Mouse (Mus musculus) embryonic facial prominence, embryonic 11.5 days (tissue): ENCODE results near the gene Tm9sf4. TPM values are rescaled to one million over a fixed set of nuclear protein-coding genes. Genes with fewer than 3 reads are reported as not detected.

Source experiments
- ATAC-seq: fragments of 200-750 bp; cut with Nextera tagmentation; replicated peaks from 2 replicates; pipeline ENCODE4 v1.8.0; 2017; ENCODE audit warnings: low read depth; ENCODE audit not compliant: insufficient number of reproducible peaks, low FRiP score, low TSS enrichment
- DNase-seq: peaks from one replicate; pipeline ENCODE4 v3.0.0-alpha.2; 2015; ENCODE audit warnings: low spot score
- H3K27ac ChIP-seq: fragments of 300-500 bp; sonication (generic); replicated peaks from 2 replicates; pipeline ENCODE4 v1.5.1; 2014; ENCODE audit warnings: mild to moderate bottlenecking, low read depth, low read length, control low read depth
- H3K27me3 ChIP-seq: fragments of 300-500 bp; sonication (generic); 2 replicates; pipeline ENCODE4 v1.6.1; 2014; ENCODE audit warnings: mild to moderate bottlenecking, low read length, moderate library complexity, mixed read lengths; ENCODE audit not compliant: control insufficient read depth, insufficient read depth
- H3K36me3 ChIP-seq: fragments of 300-500 bp; sonication (generic); replicated peaks from 2 replicates; pipeline ENCODE4 v1.6.1; 2014; ENCODE audit warnings: low read depth, mild to moderate bottlenecking, low read length, moderate library complexity, mixed read lengths; ENCODE audit not compliant: control insufficient read depth, insufficient read depth
- H3K4me1 ChIP-seq: fragments of 300-500 bp; sonication (generic); 2 replicates; pipeline ENCODE4 v1.6.1; 2014; ENCODE audit warnings: low read length, mixed read lengths; ENCODE audit not compliant: control insufficient read depth, insufficient read depth
- H3K4me2 ChIP-seq: fragments of 300-500 bp; sonication (generic); 2 replicates; pipeline ENCODE4 v1.6.1; 2014; ENCODE audit warnings: low read depth, mild to moderate bottlenecking, control low read depth, low read length, moderate library complexity
- H3K4me3 ChIP-seq: fragments of 300-500 bp; sonication (generic); 2 replicates; pipeline ENCODE4 v1.5.1; 2014; ENCODE audit warnings: low read depth, low read length, control low read depth
- H3K9ac ChIP-seq: fragments of 300-500 bp; sonication (generic); replicated peaks from 2 replicates; pipeline ENCODE4 v1.6.1; 2014; ENCODE audit warnings: mild to moderate bottlenecking, control low read depth, low read length
- H3K9me3 ChIP-seq: fragments of 300-500 bp; sonication (generic); replicated peaks from 2 replicates; pipeline ENCODE4 v1.6.1; 2016; ENCODE audit warnings: mild to moderate bottlenecking, low read length, inconsistent platforms, mixed read lengths; ENCODE audit not compliant: control insufficient read depth
- WGBS: fragments of 180-500 bp; shearing (Covaris S2); extraction: QIAGEN DNeasy Blood & Tissue Kit; methylation state at CpG from one replicate; pipeline ENCODE4 v1.1.7; 2014; 5-methylcytosine and 5-hydroxymethylcytosine counted together
- polyA plus RNA-seq: library from polyadenylated mRNA; unstranded; fragments of >200 nt; fragmentation: Nextera tagmentation; extraction: Ambion mirVana; gene quantifications from 2 replicates; pipeline ENCODE4 v1.2.1, GENCODE M21; 2014

Tm9sf4 gene
- polyA plus RNA-seq, 1 experiment from 2014 or later, result 84.0 TPM

DNA sequence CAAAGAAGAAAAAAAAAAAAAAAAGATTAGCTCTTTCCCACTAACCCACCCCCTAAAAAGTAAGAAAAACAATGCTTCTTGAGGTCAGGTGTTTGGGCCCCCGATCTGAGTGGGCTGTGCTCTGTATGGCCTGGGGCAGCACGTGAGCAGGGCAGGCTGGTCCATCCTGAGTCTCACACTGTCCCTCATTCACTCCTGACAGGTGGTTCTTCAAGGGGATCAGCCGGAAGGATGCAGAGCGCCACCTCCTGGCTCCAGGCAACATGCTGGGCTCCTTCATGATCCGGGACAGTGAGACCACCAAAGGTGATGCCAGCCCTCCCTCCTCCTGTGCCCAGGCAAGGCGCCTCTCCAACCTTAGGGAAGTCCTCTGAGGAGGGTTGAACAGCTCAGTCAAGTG lies 30.1 kb upstream of the Tm9sf4 start:
- Histone ChIP-seq H3K4me3 (no peak overlapping the region), H3K27me3 (no peaks in the 10 kb centered on the region), H3K36me3 (no peaks in the 10 kb centered on the region), H3K27ac (no peak overlapping the region), H3K4me1 (no peaks in the 10 kb centered on the region), H3K9me3 (no peaks in the 10 kb centered on the region), H3K4me2 (no peak overlapping the region), H3K9ac (no peak overlapping the region)
- 13% methylated on average over 6 of the region's 6 CpGs for WGBS
- DNase-seq (peak; percentile 10), ATAC-seq (no peak)

DNA sequence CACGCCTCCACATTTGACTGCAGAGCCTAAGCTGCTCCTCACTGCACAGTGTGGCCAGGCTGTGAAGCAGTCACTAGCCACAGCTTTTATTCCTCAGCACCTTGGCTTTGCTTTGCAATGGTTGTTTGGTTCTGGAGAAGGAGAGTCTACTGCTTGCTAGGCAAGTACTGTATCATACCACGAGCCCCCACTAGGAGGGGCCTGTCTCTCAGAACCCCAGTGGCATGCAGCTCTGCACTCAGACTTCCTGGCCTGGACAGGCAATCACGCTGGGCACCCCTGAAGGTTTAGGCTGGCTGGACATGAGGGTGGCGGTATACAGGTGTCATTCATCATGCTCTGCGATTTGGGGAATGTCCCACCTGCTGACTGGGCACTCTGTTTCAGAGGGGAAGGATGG lies 26.9 kb upstream of the Tm9sf4 start:
- H3K4me2 ChIP-seq, result no peak overlapping the region
- peak; percentile 44 for DNase-seq
- H3K27me3 ChIP-seq, result no peaks in the 10 kb centered on the region
- H3K36me3 ChIP-seq, result no peaks in the 10 kb centered on the region
- H3K27ac ChIP-seq, result no peak overlapping the region
- no peak overlapping the region for H3K4me3 ChIP-seq
- no peaks in the 10 kb centered on the region for H3K4me1 ChIP-seq
- no peak overlapping the region for H3K9ac ChIP-seq
- WGBS, result 37% methylated on average over 5 of the region's 5 CpGs
- ATAC-seq, result no peak
- H3K9me3 ChIP-seq, result no peaks in the 10 kb centered on the region

DNA sequence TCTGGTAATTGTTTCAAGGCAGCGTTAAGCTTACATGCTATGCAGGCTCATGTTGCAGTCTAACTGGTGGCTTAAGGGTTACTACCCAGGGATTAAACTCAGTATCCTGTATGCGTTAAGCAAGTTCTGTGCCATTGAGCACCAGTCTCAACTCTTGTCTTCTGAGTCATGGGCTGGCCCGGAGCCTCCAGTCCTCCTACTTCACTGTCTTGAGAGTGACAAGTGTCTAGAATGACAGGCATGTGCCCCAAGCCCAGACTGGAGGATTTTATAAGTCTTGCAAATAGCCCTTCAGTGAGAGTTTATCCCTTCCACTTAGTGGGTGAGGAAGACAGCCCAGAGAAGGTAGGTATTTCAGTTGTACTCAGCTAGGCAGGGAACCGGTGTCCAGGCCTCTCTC lies 24.9 kb upstream of the Tm9sf4 start:
- H3K4me3 ChIP-seq, result no peak overlapping the region
- no peaks in the 10 kb centered on the region for H3K27me3 ChIP-seq
- no peak for ATAC-seq
- H3K36me3 ChIP-seq, result no peaks in the 10 kb centered on the region
- WGBS, result 59% methylated on average over 4 of the region's 4 CpGs
- no peak overlapping the region for H3K4me2 ChIP-seq
- no peaks in the 10 kb centered on the region for H3K9me3 ChIP-seq
- H3K27ac ChIP-seq, result no peak overlapping the region
- no peak for DNase-seq
- no peaks in the 10 kb centered on the region for H3K4me1 ChIP-seq
- H3K9ac ChIP-seq, result no peak overlapping the region

DNA sequence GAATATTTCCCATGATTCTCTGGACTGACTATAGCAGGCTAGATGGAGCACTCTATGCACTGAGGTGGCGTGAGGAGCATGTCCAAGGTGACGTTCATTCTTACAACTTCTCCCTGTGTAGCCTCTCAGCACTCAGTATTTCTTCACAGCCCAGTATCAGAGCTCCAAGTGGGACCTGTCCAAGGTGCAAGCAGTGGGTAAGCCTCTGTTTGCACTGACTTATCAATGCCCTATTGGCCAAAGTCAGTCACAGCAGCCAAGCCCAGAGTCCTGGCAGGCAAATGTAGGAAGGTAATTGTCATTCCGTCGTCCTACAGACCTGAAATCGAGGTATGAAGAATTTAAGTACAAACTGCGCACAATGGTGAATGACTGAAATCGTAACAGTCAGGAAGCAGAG lies 21.9 kb upstream of the Tm9sf4 start:
- H3K27me3 ChIP-seq, result no peaks in the 10 kb centered on the region
- no peaks in the 10 kb centered on the region for H3K4me1 ChIP-seq
- no peak overlapping the region for H3K4me3 ChIP-seq
- 75% methylated on average over 7 of the region's 7 CpGs for WGBS
- no peak for DNase-seq
- no peak overlapping the region for H3K27ac ChIP-seq
- no peak for ATAC-seq
- no peaks in the 10 kb centered on the region for H3K36me3 ChIP-seq
- H3K9me3 ChIP-seq, result no peaks in the 10 kb centered on the region
- no peak overlapping the region for H3K9ac ChIP-seq
- no peak overlapping the region for H3K4me2 ChIP-seq

DNA sequence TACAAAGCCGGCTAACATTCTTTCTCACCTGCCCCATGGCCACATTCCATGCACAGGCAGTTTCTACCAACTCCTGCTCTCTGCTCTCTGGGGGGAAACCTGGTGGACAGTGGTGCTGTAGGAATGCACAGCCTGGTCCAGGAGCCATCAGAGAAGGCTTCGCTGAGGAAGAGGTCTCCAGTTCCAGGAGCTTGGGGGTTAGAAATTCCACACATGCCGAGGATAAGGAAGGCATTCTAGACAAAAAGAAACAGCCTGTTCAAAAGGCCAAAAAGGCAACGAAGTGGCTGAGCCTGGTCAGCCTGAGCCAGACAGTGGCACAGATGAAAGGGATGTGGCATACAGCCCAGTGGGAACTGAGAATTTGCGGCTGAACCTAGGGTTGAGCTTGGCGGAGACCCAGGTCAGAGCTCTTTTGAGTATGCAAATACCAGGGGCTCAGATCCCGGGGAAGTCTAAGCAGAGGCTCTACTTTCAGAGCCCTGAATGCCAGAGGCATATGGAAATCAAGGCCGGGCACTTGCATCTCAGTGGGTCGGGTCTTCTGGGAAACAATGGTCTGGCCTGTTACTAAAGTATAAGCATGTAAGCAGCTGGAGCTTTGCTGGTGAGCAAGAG lies 21.0 kb upstream of the Tm9sf4 start:
- H3K27ac ChIP-seq, result no peak overlapping the region
- H3K27me3 ChIP-seq, result no peaks in the 10 kb centered on the region
- no peak overlapping the region for H3K4me3 ChIP-seq
- H3K4me2 ChIP-seq, result no peak overlapping the region
- H3K36me3 ChIP-seq, result no peaks in the 10 kb centered on the region
- H3K9me3 ChIP-seq, result no peaks in the 10 kb centered on the region
- H3K9ac ChIP-seq, result no peak overlapping the region
- DNase-seq (peak; percentile 10), ATAC-seq (no peak)
- no peaks in the 10 kb centered on the region for H3K4me1 ChIP-seq
- 9% methylated on average over 9 of the region's 9 CpGs for WGBS

DNA sequence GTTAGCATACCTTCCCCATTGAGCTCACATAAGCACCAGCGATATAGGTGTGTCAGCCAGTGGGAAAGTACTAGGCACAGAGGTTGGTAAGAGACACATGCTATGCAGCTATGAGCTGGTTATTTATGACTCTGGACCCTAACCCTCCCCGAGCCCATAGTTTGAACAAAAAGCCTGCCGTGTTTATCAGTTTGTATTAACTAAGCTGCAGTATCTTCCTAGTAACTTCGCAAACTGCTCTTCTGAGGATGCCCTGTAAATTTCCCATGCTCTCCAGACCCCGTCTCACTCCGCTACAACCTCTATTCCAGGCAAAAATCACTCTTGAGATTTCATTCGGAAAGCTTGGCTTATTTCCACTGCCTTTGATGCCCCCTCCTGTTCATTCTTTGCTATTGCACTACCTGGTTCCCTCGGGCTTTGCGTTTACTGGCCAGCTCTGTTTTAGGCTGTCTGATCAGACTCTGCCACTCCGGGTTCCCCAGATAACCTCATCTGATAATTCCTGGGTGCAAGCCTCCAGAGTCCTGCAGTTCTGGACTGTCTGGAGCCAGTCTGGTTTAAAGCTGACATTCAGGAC lies 18.4 kb upstream of the Tm9sf4 start:
- H3K9ac ChIP-seq, result no peak overlapping the region
- H3K4me1 ChIP-seq, result no peaks in the 10 kb centered on the region
- ATAC-seq (no peak), DNase-seq (peak; percentile 79)
- H3K9me3 ChIP-seq, result no peaks in the 10 kb centered on the region
- H3K27me3 ChIP-seq, result no peaks in the 10 kb centered on the region
- no peaks in the 10 kb centered on the region for H3K36me3 ChIP-seq
- WGBS, result 33% methylated on average over 10 of the region's 10 CpGs
- H3K4me2 ChIP-seq, result no peak overlapping the region
- no peak overlapping the region for H3K4me3 ChIP-seq
- H3K27ac ChIP-seq, result no peak overlapping the region

DNA sequence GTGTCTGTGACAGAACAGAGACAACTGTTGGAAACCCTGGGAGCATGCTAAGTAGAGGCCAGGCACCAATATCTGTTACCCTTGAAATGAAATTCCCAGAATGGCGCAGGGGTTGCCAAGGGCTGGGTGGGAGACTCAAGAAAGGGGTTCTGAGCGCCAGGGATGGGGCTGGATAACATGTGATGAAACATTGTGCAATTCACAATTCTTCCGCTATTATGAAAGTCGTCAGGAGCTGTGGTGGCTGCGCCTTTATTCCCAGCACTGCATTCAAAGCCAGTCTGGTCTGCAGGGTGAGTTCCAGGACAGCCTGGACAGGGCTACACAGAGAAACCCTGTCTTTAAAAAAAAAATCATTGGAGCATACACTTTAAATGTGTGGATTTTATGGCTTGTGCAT lies 15.8 kb upstream of the Tm9sf4 start:
- ATAC-seq (no peak), DNase-seq (no peak)
- H3K4me3 ChIP-seq, result no peak overlapping the region
- H3K9me3 ChIP-seq, result no peaks in the 10 kb centered on the region
- 79% methylated on average over 5 of the region's 5 CpGs for WGBS
- no peak overlapping the region for H3K4me2 ChIP-seq
- no peaks in the 10 kb centered on the region for H3K27me3 ChIP-seq
- H3K9ac ChIP-seq, result no peak overlapping the region
- H3K36me3 ChIP-seq, result no peaks in the 10 kb centered on the region
- no peak overlapping the region for H3K27ac ChIP-seq
- H3K4me1 ChIP-seq, result no peaks in the 10 kb centered on the region

DNA sequence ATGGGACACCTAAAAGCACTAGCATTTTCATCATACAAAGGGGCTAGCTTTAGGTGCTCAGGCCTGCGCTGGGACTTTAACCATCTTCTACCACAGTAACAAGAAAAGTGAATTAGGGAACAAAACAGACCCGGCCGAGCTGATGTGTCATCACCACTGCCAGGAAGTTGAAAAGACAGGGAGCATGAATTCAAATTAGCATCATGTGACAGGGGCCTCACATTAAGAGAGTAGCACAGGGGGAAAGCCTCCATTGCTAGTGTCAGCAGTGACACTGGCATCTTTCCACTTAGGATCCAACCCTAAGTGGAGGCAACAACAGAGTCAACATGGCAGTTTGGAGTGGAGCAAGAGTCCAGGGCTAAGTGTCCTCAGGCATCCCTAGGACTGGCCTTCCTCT lies 13.9 kb upstream of the Tm9sf4 start:
- ATAC-seq (no peak), DNase-seq (no peak)
- H3K9ac ChIP-seq, result no peak overlapping the region
- no peaks in the 10 kb centered on the region for H3K4me1 ChIP-seq
- H3K4me2 ChIP-seq, result no peak overlapping the region
- H3K27ac ChIP-seq, result no peak overlapping the region
- H3K4me3 ChIP-seq, result no peak overlapping the region
- no peaks in the 10 kb centered on the region for H3K27me3 ChIP-seq
- no peaks in the 10 kb centered on the region for H3K36me3 ChIP-seq
- no peaks in the 10 kb centered on the region for H3K9me3 ChIP-seq
- WGBS, result 86% methylated on average over 3 of the region's 3 CpGs
